Mouse (Mus musculus) stomach, postnatal 0 days (tissue): Measurements from ENCODE around the gene Ltbp1.

Source experiments
- CTCF ChIP-seq: IDR thresholded peaks from 2 replicates; pipeline ENCODE4 v1.5.1; 2016; ENCODE audit warnings: antibody characterized with exemption, low read depth, mild to moderate bottlenecking, moderate library complexity
- EP300 ChIP-seq: optimal IDR thresholded peaks from 2 replicates; pipeline ENCODE3; 2016; ENCODE audit warnings: antibody characterized with exemption

DNA sequence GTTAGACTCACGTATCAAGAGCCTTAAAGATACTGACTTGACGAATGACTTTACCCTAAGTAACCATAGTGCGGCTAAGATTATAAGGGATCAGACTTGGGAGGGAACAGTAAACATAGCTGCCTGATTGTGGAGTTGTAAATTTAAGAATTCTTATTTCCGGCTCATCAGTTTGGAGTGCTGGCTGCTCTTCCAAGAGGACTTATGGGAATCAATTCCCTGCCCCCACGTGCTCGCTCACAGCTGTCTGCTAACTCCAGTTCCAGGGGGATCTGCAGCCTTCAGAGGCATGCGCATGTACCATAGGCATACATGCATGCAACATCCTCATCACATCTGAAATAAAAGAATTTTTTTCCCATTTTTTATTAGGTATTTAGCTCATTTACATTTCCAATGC lies 61.0 kb downstream of the Ltbp1 start:
- TF ChIP-seq CTCF (no peak), EP300 (no peak)
